Mouse (Mus musculus) embryonic facial prominence, embryonic 15.5 days (tissue): ENCODE data around the gene Ftl1. TPM values are rescaled to one million over a fixed set of nuclear protein-coding genes. Genes with fewer than 3 reads are reported as not detected.
"Not testable (repeated sequence)": the region's sequence is repeated elsewhere in the genome, so short reads cannot be mapped to it uniquely, and the experiment has no call there.

Experiments used
- ATAC-seq: fragments of 200-750 bp; cut with Nextera tagmentation; 2 replicates; pipeline ENCODE4 v1.8.0; 2017; ENCODE audit warnings: low read depth, moderate TSS enrichment; ENCODE audit not compliant: insufficient number of reproducible peaks, low FRiP score, low TSS enrichment
- H3K27ac ChIP-seq: fragments of 300-500 bp; sonication (generic); replicated peaks from 2 replicates; pipeline ENCODE4 v1.5.1; 2015; ENCODE audit warnings: mild to moderate bottlenecking, inconsistent platforms
- H3K27me3 ChIP-seq: fragments of 300-500 bp; sonication (generic); 2 replicates; pipeline ENCODE4 v1.6.1; 2015; ENCODE audit warnings: inconsistent platforms
- H3K36me3 ChIP-seq: fragments of 300-500 bp; sonication (generic); 2 replicates; pipeline ENCODE4 v1.6.1; 2015; ENCODE audit warnings: mild to moderate bottlenecking, inconsistent platforms
- H3K4me1 ChIP-seq: fragments of 300-500 bp; sonication (generic); 2 replicates; pipeline ENCODE4 v1.6.1; 2015; ENCODE audit warnings: inconsistent platforms
- H3K4me2 ChIP-seq: fragments of 300-500 bp; sonication (generic); replicated peaks from 2 replicates; pipeline ENCODE4 v1.6.1; 2015; ENCODE audit warnings: mild to moderate bottlenecking, inconsistent platforms
- H3K4me3 ChIP-seq: fragments of 300-500 bp; sonication (generic); replicated peaks from 2 replicates; pipeline ENCODE4 v1.5.1; 2015; ENCODE audit warnings: mild to moderate bottlenecking, inconsistent platforms
- H3K9ac ChIP-seq: fragments of 300-500 bp; sonication (generic); 2 replicates; pipeline ENCODE4 v1.6.1; 2015; ENCODE audit warnings: inconsistent platforms
- H3K9me3 ChIP-seq: fragments of 300-500 bp; sonication (generic); replicated peaks from 2 replicates; pipeline ENCODE4 v1.6.1; 2016; ENCODE audit warnings: inconsistent platforms
- WGBS: fragments of 180-500 bp; shearing (Covaris S2); methylation state at CpG from one replicate; pipeline ENCODE4 v1.1.7; 2015; 5-methylcytosine and 5-hydroxymethylcytosine counted together
- polyA plus RNA-seq: library from polyadenylated mRNA; unstranded; fragments of >200 nt; fragmentation: Nextera tagmentation; extraction: Ambion mirVana; gene quantifications from 2 replicates; pipeline ENCODE4 v1.2.1, GENCODE M21; 2015

Ftl1 gene
- polyA plus RNA-seq, 1 experiment from 2014 or later: 4,755 TPM

- peak; percentile 67; the same call in 1 of the 2 replicates for ATAC-seq
- Histone ChIP-seq H3K36me3 (peaks cover 15% of the 10 kb centered on the region), H3K9me3 (no peaks in the 10 kb centered on the region), H3K4me2 (peak within 1 kb of the TSS; percentile 67), H3K9ac (peak within 1 kb of the TSS; percentile 35), H3K4me3 (peak within 1 kb of the TSS; percentile 48), H3K27me3 (no peaks in the 10 kb centered on the region), H3K27ac (peak within 1 kb of the TSS; percentile 83), H3K4me1 (peaks cover 20% of the 10 kb centered on the region)
- WGBS: 7% methylated on average over 38 of the region's 38 CpGs
Observed at GRCm38 (mm10) chr7:45488293-45489204, 28.9 kb upstream of the Ftl1 start, which contains the start of gene Dhdh. Dhdh (minus strand) TSS chr7:45488805.

- Histone ChIP-seq H3K27ac (peak overlapping the region; percentile 83), H3K4me3 (peak overlapping the region; percentile 48), H3K4me2 (peak overlapping the region; percentile 67), H3K36me3 (peaks cover 8% of the 10 kb centered on the region), H3K4me1 (peaks cover 20% of the 10 kb centered on the region), H3K9ac (peak overlapping the region; percentile 35; the same call in 1 of the 2 replicates), H3K9me3 (no peaks in the 10 kb centered on the region), H3K27me3 (no peaks in the 10 kb centered on the region)
- 46% methylated on average over 11 of the region's 11 CpGs for WGBS
- ATAC-seq: 0 out of 2 replicates have a peak, but pooled peaks have one; percentile 22
Observed at GRCm38 (mm10) chr7:45487861-45488292, 28.2 kb upstream of the Ftl1 start.

- peak within 1 kb of the TSS; percentile 83 for H3K27ac ChIP-seq
- 72% methylated on average over 12 of the region's 12 CpGs for WGBS
- no peak for ATAC-seq
Observed at GRCm38 (mm10) chr7:45486761-45487415, 27.2 kb upstream of the Ftl1 start, which contains the start of gene Gm45808. Gm45808 (minus strand) TSS chr7:45486811.

GRCm38 (mm10) chr7:45486158-45486557 is 26.5 kb upstream of the Ftl1 start:
- Histone ChIP-seq H3K9me3 (no peaks in the 10 kb centered on the region), H3K27me3 (no peaks in the 10 kb centered on the region), H3K4me3 (no peak overlapping the region), H3K4me2 (no peak overlapping the region), H3K4me1 (peaks cover 18% of the 10 kb centered on the region), H3K9ac (no peak overlapping the region), H3K27ac (no peak overlapping the region), H3K36me3 (no peaks in the 10 kb centered on the region)
- WGBS: 69% methylated on average over 7 of the region's 7 CpGs
- no peak for ATAC-seq

More at GRCm38 (mm10) chr7:45486761-45487415, 27.2 kb upstream of the Ftl1 start, which contains the start of gene Gm45808:
- Histone ChIP-seq H3K36me3 (no peaks in the 10 kb centered on the region), H3K9me3 (no peaks in the 10 kb centered on the region), H3K4me3 (no peak within 1 kb of the TSS; the same call in 1 of the 2 replicates), H3K27me3 (no peaks in the 10 kb centered on the region), H3K9ac (no peak within 1 kb of the TSS), H3K4me1 (peaks cover 20% of the 10 kb centered on the region), H3K4me2 (peak within 1 kb of the TSS; percentile 67; the same call in 1 of the 2 replicates)

- not testable (repeated sequence) for H3K36me3 ChIP-seq, H3K4me3 ChIP-seq, H3K9me3 ChIP-seq, H3K27me3 ChIP-seq, H3K27ac ChIP-seq, ATAC-seq, H3K9ac ChIP-seq, H3K4me2 ChIP-seq
- WGBS: 89% methylated on average over 5 of the region's 5 CpGs
- peaks cover 12% of the 10 kb centered on the region for H3K4me1 ChIP-seq
Observed at GRCm38 (mm10) chr7:45484985-45485384, 25.3 kb upstream of the Ftl1 start.

- 60% methylated on average over 1 of the region's 1 CpGs for WGBS
- Histone ChIP-seq H3K4me3 (no peak overlapping the region), H3K4me2 (no peak overlapping the region), H3K4me1 (peaks cover under 1% of the 10 kb centered on the region; the same call in 1 of the 2 replicates), H3K27me3 (no peaks in the 10 kb centered on the region), H3K9me3 (no peaks in the 10 kb centered on the region), H3K9ac (no peak overlapping the region), H3K36me3 (no peaks in the 10 kb centered on the region), H3K27ac (no peak overlapping the region)
- no peak for ATAC-seq
Observed at GRCm38 (mm10) chr7:45482166-45482565, 22.5 kb upstream of the Ftl1 start.

- H3K4me3 ChIP-seq: no peak within 1 kb of the TSS
- no peaks in the 10 kb centered on the region for H3K4me1 ChIP-seq
- H3K4me2 ChIP-seq: no peak within 1 kb of the TSS
- WGBS: 52% methylated on average over 15 of the region's 15 CpGs
- H3K27me3 ChIP-seq: no peaks in the 10 kb centered on the region
- no peaks in the 10 kb centered on the region for H3K36me3 ChIP-seq
- no peak within 1 kb of the TSS for H3K9ac ChIP-seq
- ATAC-seq: peak; percentile 49; the same call in 1 of the 2 replicates
- no peak within 1 kb of the TSS for H3K27ac ChIP-seq
- no peaks in the 10 kb centered on the region for H3K9me3 ChIP-seq
Observed at GRCm38 (mm10) chr7:45481374-45481927, 21.8 kb upstream of the Ftl1 start, which contains the start of gene Tulp2. Tulp2 (plus strand) TSS chr7:45481877.

GRCm38 (mm10) chr7:45480310-45480709 is 20.6 kb upstream of the Ftl1 start:
- not testable (repeated sequence) for H3K9ac ChIP-seq, ATAC-seq, H3K36me3 ChIP-seq, H3K27me3 ChIP-seq, H3K4me3 ChIP-seq, H3K4me2 ChIP-seq, H3K4me1 ChIP-seq, H3K27ac ChIP-seq, H3K9me3 ChIP-seq
- WGBS: 72% methylated on average over 4 of the region's 4 CpGs

GRCm38 (mm10) chr7:45478774-45479173 is 19.1 kb upstream of the Ftl1 start:
- no peaks in the 10 kb centered on the region for H3K9me3 ChIP-seq
- H3K27ac ChIP-seq: no peak overlapping the region
- no peaks in the 10 kb centered on the region for H3K4me1 ChIP-seq
- 91% methylated on average over 7 of the region's 7 CpGs for WGBS
- no peak overlapping the region for H3K4me3 ChIP-seq
- no peak overlapping the region for H3K4me2 ChIP-seq
- no peaks in the 10 kb centered on the region for H3K27me3 ChIP-seq
- ATAC-seq: no peak
- no peaks in the 10 kb centered on the region for H3K36me3 ChIP-seq
- H3K9ac ChIP-seq: no peak overlapping the region

- Histone ChIP-seq H3K27me3 (no peaks in the 10 kb centered on the region), H3K4me3 (no peak overlapping the region), H3K27ac (no peak overlapping the region), H3K9ac (no peak overlapping the region), H3K4me1 (no peaks in the 10 kb centered on the region), H3K4me2 (no peak overlapping the region), H3K36me3 (no peaks in the 10 kb centered on the region), H3K9me3 (no peaks in the 10 kb centered on the region)
- no peak for ATAC-seq
- 7% methylated on average over 3 of the region's 3 CpGs for WGBS
Observed at GRCm38 (mm10) chr7:45477003-45477402, 17.3 kb upstream of the Ftl1 start.

- H3K4me2 ChIP-seq: no peak overlapping the region
- H3K9ac ChIP-seq: no peak overlapping the region
- H3K4me3 ChIP-seq: no peak overlapping the region
- H3K9me3 ChIP-seq: no peaks in the 10 kb centered on the region
- 50% methylated on average over 1 of the region's 1 CpGs for WGBS
- no peaks in the 10 kb centered on the region for H3K36me3 ChIP-seq
- no peaks in the 10 kb centered on the region for H3K4me1 ChIP-seq
- no peak for ATAC-seq
- no peak overlapping the region for H3K27ac ChIP-seq
- H3K27me3 ChIP-seq: no peaks in the 10 kb centered on the region
Observed at GRCm38 (mm10) chr7:45476453-45476852, 16.8 kb upstream of the Ftl1 start.
